Mouse (Mus musculus) heart, embryonic 12.5 days (tissue): Measurements from ENCODE around the gene Asic1. TPM values are rescaled to one million over a fixed set of nuclear protein-coding genes. Genes with fewer than 3 reads are reported as not detected.

Experiments used
- ATAC-seq: fragments of 200-750 bp; cut with Nextera tagmentation; 2 replicates; pipeline ENCODE4 v1.8.0; 2017; ENCODE audit warnings: moderate TSS enrichment, moderate library complexity; ENCODE audit not compliant: insufficient number of reproducible peaks, low FRiP score
- H3K27ac ChIP-seq: fragments of 300-500 bp; sonication (generic); 2 replicates; pipeline ENCODE4 v1.5.1; 2016; ENCODE audit warnings: mild to moderate bottlenecking, moderate library complexity; ENCODE audit not compliant: poor library complexity, severe bottlenecking
- H3K27me3 ChIP-seq: fragments of 300-500 bp; sonication (generic); replicated peaks from 2 replicates; pipeline ENCODE4 v1.6.1; 2016; ENCODE audit warnings: mild to moderate bottlenecking, moderate library complexity
- H3K36me3 ChIP-seq: fragments of 300-500 bp; sonication (generic); 2 replicates; pipeline ENCODE4 v1.6.1; 2016; ENCODE audit warnings: mild to moderate bottlenecking, moderate library complexity
- H3K4me1 ChIP-seq: fragments of 300-500 bp; sonication (generic); replicated peaks from 2 replicates; pipeline ENCODE4 v1.6.1; 2016; ENCODE audit warnings: mild to moderate bottlenecking
- H3K4me2 ChIP-seq: fragments of 300-500 bp; sonication (generic); 2 replicates; pipeline ENCODE4 v1.6.1; 2016; ENCODE audit warnings: mild to moderate bottlenecking, moderate library complexity
- H3K4me3 ChIP-seq: fragments of 300-500 bp; sonication (generic); 2 replicates; pipeline ENCODE4 v1.5.1; 2016; ENCODE audit warnings: mild to moderate bottlenecking
- H3K9ac ChIP-seq: fragments of 300-500 bp; sonication (generic); 2 replicates; pipeline ENCODE4 v1.6.1; 2016; ENCODE audit warnings: mild to moderate bottlenecking, moderate library complexity
- H3K9me3 ChIP-seq: fragments of 300-500 bp; sonication (generic); replicated peaks from 2 replicates; pipeline ENCODE4 v1.6.1; 2016; ENCODE audit warnings: mild to moderate bottlenecking, moderate library complexity
- WGBS: fragments of 180-500 bp; shearing (Covaris S2); methylation state at CpG from one replicate; pipeline ENCODE4 v1.1.7; 2016; 5-methylcytosine and 5-hydroxymethylcytosine counted together
- polyA plus RNA-seq: library from polyadenylated mRNA; unstranded; fragments of >200 nt; fragmentation: Nextera tagmentation; extraction: Ambion mirVana; gene quantifications from 2 replicates; pipeline ENCODE4 v1.2.1, GENCODE M21; 2016

Gene Asic1
- polyA plus RNA-seq, 1 experiment from 2014 or later, result 2.6 TPM

- Histone ChIP-seq H3K4me1 (peaks cover 42% of the 10 kb centered on the region), H3K4me2 (peak overlapping the region; percentile 87), H3K27me3 (peaks cover 46% of the 10 kb centered on the region), H3K4me3 (peak overlapping the region; percentile 46), H3K9me3 (no peaks in the 10 kb centered on the region), H3K9ac (peak overlapping the region; percentile 51), H3K36me3 (no peaks in the 10 kb centered on the region), H3K27ac (peak overlapping the region; percentile 79)
- under 1% methylated on average over 41 of the region's 52 CpGs for WGBS
- ATAC-seq, result peak; percentile 89
These were observed 5.3 kb upstream of the Asic1 start for GRCm38 (mm10) chr15:99664600-99665451.

GRCm38 (mm10) chr15:99667544-99667943 lies 2.6 kb upstream of the Asic1 start:
- Histone ChIP-seq H3K4me3 (no peak overlapping the region), H3K4me2 (no peak overlapping the region), H3K27ac (no peak overlapping the region), H3K9ac (no peak overlapping the region), H3K27me3 (peaks cover 67% of the 10 kb centered on the region), H3K9me3 (no peaks in the 10 kb centered on the region), H3K4me1 (peaks cover 46% of the 10 kb centered on the region), H3K36me3 (no peaks in the 10 kb centered on the region)
- 96% methylated on average over 2 of the region's 2 CpGs for WGBS
- no peak for ATAC-seq

- 3% methylated on average over 12 of the region's 12 CpGs for WGBS
- Histone ChIP-seq H3K27ac (no peak overlapping the region), H3K4me3 (no peak overlapping the region), H3K36me3 (no peaks in the 10 kb centered on the region), H3K9ac (no peak overlapping the region), H3K27me3 (peaks cover 81% of the 10 kb centered on the region), H3K9me3 (no peaks in the 10 kb centered on the region), H3K4me1 (peaks cover 38% of the 10 kb centered on the region), H3K4me2 (no peak overlapping the region)
- ATAC-seq, result no peak
These were observed 1.3 kb upstream of the Asic1 start for GRCm38 (mm10) chr15:99668881-99669280.

DNA sequence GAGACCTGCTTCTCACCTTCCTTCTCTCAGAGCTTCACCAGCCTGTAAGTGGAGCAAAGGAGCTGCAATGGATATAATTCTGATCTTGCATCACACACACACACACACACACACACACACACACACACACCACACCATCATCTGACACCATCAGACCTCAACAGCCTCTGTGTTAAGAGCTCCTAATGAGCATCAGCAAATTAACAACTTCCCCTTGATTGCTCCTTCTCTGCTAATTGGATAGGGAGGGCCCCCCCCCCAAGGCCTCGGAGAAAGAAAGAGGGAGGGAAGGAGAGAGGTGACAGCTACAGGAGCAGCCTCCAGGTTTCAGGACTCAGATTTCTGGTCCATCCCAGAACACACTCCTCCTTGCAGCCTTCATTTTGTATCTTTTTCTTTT lies 776 bp upstream of the Asic1 start:
- H3K4me3 ChIP-seq, result no peak overlapping the region
- peaks cover 33% of the 10 kb centered on the region for H3K4me1 ChIP-seq
- no peak overlapping the region for H3K9ac ChIP-seq
- ATAC-seq, result no peak
- no peaks in the 10 kb centered on the region for H3K9me3 ChIP-seq
- no peak overlapping the region for H3K4me2 ChIP-seq
- WGBS, result 0% methylated on average over 1 of the region's 1 CpGs
- no peak overlapping the region for H3K27ac ChIP-seq
- H3K36me3 ChIP-seq, result no peaks in the 10 kb centered on the region
- peaks cover 86% of the 10 kb centered on the region for H3K27me3 ChIP-seq

GRCm38 (mm10) chr15:99670964-99671670 lies 949 bp downstream of the Asic1 start:
- H3K27ac ChIP-seq, result no peak overlapping the region

DNA sequence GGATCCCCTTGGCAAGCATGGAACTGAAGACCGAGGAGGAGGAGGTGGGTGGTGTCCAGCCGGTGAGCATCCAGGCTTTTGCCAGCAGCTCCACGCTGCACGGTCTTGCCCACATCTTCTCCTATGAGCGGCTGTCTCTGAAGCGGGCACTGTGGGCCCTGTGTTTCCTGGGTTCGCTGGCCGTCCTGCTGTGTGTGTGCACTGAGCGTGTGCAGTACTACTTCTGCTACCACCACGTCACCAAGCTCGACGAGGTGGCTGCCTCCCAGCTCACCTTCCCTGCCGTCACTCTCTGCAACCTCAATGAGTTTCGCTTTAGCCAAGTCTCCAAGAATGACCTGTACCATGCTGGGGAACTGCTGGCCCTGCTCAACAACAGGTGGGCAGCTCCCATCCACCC lies 1.6 kb downstream of the Asic1 start:
- no peaks in the 10 kb centered on the region for H3K9me3 ChIP-seq
- H3K27ac ChIP-seq, result no peak overlapping the region
- H3K36me3 ChIP-seq, result no peaks in the 10 kb centered on the region
- no peak overlapping the region for H3K4me3 ChIP-seq
- peaks cover 83% of the 10 kb centered on the region for H3K27me3 ChIP-seq
- 65% methylated on average over 14 of the region's 14 CpGs for WGBS
- no peak for ATAC-seq
- no peak overlapping the region for H3K9ac ChIP-seq
- H3K4me1 ChIP-seq, result peaks cover 18% of the 10 kb centered on the region
- no peak overlapping the region for H3K4me2 ChIP-seq

More at GRCm38 (mm10) chr15:99670964-99671670, 949 bp downstream of the Asic1 start:
- 10% methylated on average over 11 of the region's 17 CpGs for WGBS
- Histone ChIP-seq H3K9ac (peak overlapping the region; percentile 72), H3K36me3 (no peaks in the 10 kb centered on the region), H3K4me2 (peak overlapping the region; percentile 98), H3K27me3 (peaks cover 85% of the 10 kb centered on the region), H3K4me1 (peaks cover 18% of the 10 kb centered on the region), H3K9me3 (no peaks in the 10 kb centered on the region), H3K4me3 (peak overlapping the region; percentile 57)
- no peak for ATAC-seq

- peaks cover 26% of the 10 kb centered on the region for H3K4me1 ChIP-seq
- H3K27me3 ChIP-seq, result peaks cover 81% of the 10 kb centered on the region
- H3K9ac ChIP-seq, result no peak overlapping the region
- H3K4me3 ChIP-seq, result no peak overlapping the region
- no peaks in the 10 kb centered on the region for H3K9me3 ChIP-seq
- no peak for ATAC-seq
- no peak overlapping the region for H3K27ac ChIP-seq
- no peaks in the 10 kb centered on the region for H3K36me3 ChIP-seq
- 66% methylated on average over 3 of the region's 3 CpGs for WGBS
- H3K4me2 ChIP-seq, result no peak overlapping the region
These were observed 4.7 kb downstream of the Asic1 start for GRCm38 (mm10) chr15:99674866-99675265.

DNA sequence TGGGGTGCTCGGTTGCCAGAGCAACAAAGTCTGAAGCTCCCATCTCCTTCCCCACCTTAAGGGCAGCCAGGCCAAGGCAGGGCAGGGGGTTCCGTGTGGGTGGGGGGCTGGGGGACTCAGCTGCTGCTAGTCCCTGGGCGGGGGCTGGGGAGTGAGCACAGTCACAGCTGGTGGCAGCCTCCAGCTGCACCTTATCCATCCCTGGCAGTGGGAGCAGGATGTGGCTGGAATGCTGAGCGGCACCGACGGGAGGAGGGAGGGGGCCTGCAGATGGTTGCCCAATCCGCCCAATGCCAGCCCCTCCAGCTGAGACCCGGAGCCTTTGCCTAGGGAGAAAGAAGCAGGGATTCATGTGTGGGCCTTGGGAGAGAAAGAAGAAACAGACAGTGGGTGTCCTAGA lies 6.9 kb downstream of the Asic1 start:
- Histone ChIP-seq H3K4me1 (peaks cover 13% of the 10 kb centered on the region), H3K36me3 (no peaks in the 10 kb centered on the region), H3K4me2 (no peak overlapping the region), H3K27me3 (peaks cover 59% of the 10 kb centered on the region), H3K27ac (no peak overlapping the region), H3K4me3 (no peak overlapping the region), H3K9ac (0 out of 2 replicates have a peak overlapping the region, but pooled peaks have one; percentile 22), H3K9me3 (no peaks in the 10 kb centered on the region)
- 28% methylated on average over 8 of the region's 8 CpGs for WGBS
- ATAC-seq, result 0 out of 2 replicates have a peak, but pooled peaks have one; percentile 39

DNA sequence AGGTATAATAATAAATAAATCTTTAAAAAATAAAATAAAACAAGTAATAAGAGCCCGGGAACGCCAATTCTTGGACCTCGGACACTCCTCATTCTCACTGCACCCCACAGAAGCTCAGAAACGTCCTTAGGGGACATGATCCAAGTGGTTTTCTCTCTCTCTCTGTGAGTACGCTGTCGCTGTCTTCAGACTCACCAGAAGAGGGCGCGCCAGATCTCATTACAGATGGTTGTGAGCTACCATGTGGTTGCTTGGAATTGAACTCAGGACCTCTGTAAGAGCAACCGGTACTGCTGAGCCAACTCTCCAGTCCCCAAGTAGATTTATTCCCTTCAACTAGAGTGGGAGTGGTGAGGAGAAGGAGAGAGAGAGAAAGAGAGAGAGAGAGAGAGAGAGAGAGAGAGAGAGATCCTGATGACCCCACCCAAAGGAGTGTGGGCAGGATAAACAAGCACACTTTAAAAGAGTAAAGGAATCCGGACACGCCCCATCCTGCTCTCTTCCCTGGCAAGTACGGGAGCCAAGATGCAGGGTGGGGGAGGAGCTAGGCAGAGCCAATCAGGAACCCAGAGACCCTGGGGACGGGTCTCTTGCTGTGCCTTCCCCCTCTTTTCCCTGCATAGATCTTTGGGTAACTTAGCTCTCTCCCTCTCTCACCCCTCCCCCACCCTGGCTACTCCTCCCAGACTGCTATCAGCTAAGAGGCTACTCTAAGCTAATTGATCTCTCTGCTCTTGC lies 8.1 kb downstream of the Asic1 start:
- peaks cover 48% of the 10 kb centered on the region for H3K27me3 ChIP-seq
- ATAC-seq, result no peak
- H3K4me2 ChIP-seq, result no peak overlapping the region
- H3K27ac ChIP-seq, result no peak overlapping the region
- no peaks in the 10 kb centered on the region for H3K9me3 ChIP-seq
- peaks cover 13% of the 10 kb centered on the region for H3K4me1 ChIP-seq
- no peak overlapping the region for H3K9ac ChIP-seq
- H3K4me3 ChIP-seq, result no peak overlapping the region
- WGBS, result 13% methylated on average over 13 of the region's 13 CpGs
- no peaks in the 10 kb centered on the region for H3K36me3 ChIP-seq

DNA sequence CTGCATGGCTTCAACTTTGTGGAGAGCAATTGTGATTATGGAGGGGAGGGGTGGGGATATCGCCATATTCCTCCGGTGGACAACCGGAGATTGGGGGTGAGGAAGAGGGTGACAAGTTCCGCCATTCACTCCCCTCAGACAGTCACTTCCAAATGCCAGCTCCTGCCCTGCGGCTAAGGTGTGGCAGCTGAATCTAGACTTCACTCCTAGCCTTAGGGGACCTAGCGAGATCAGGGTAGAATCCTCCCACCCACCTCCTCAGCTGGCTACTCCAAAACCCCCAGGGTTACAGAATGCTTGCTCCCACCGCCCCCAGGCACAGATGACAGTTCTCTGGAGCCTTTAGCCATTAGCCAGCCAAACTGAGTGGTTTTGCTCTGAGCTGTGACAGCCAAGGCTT lies 8.8 kb downstream of the Asic1 start:
- ATAC-seq, result no peak
- Histone ChIP-seq H3K9me3 (no peaks in the 10 kb centered on the region), H3K4me2 (no peak overlapping the region), H3K27ac (no peak overlapping the region), H3K27me3 (peaks cover 41% of the 10 kb centered on the region), H3K9ac (no peak overlapping the region), H3K4me1 (peaks cover 13% of the 10 kb centered on the region), H3K36me3 (no peaks in the 10 kb centered on the region), H3K4me3 (no peak overlapping the region)
- 49% methylated on average over 7 of the region's 7 CpGs for WGBS

DNA sequence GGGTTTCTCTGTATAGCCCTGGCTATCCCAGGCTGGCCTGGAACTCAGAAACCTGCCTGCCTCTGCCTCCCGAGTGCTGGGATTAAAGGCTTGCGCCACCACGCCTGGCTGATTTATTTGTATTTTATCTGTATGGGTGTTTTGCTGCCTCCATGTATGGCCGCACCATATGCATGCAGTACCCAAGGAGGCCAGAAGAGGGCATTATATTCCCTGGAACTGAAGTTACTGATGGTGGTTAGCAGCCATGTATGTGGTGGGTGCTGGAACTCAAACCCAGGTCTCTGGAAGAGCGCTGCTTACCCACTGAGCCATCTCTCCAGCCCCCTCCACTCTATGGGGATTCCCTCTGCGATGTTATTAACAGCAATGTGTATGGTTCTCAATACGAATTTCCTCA lies 12.7 kb downstream of the Asic1 start:
- WGBS, result 87% methylated on average over 7 of the region's 7 CpGs
- peaks cover 9% of the 10 kb centered on the region; the same call in 1 of the 2 replicates for H3K4me1 ChIP-seq
- no peak overlapping the region for H3K27ac ChIP-seq
- no peaks in the 10 kb centered on the region for H3K36me3 ChIP-seq
- no peak overlapping the region for H3K4me2 ChIP-seq
- H3K4me3 ChIP-seq, result no peak overlapping the region
- peaks cover 25% of the 10 kb centered on the region; the same call in 1 of the 2 replicates for H3K27me3 ChIP-seq
- no peak for ATAC-seq
- H3K9me3 ChIP-seq, result no peaks in the 10 kb centered on the region
- H3K9ac ChIP-seq, result no peak overlapping the region
